Mouse (Mus musculus): Measurements from ENCODE around the gene A4galt.

DNA sequence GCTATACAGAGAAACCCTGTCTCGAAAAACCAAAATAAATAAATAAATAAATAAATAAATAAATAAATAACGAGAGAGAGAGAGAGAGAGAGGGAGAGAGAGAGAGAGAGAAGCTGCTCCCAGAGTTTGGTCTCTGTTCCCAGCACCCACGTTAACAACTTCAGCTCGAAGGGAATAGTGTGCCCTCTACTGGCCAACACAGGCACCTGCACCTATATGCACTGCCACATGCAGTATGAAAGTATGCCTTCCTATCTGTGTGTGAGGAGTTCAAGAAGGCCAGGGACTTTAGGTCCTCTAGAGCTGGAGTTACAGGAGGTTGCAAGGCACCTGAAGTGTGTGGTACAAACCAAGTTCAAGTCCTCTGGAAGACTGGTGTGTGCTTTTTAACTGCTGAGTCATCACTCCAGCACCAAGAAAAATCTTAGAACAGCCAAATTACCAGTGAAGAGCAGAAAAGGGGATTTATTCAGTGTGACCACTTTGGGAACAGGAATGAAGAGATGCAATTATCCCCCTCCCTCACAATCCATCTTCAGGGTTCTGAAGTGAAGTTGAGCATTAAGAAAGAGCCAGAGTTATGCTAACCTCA, 3.7 kb upstream of the A4galt start:
- peak; percentile 33 to 47 (median 47) for TF ChIP-seq CTCF (IDR thresholded peaks at IDR 0.05 in 2 of 3, conservative IDR thresholded peaks at IDR 0.05 in 1 of 3; ENCODE audit: control insufficient read depth in 1 of 3, insufficient read depth in 1 of 3, low read depth in 2 of 3, low read length in 3 of 3, poor library complexity in 1 of 3, severe bottlenecking in 1 of 3)
- no peak for TF ChIP-seq TCF12 (IDR thresholded peaks at IDR 0.05; ENCODE audit: low read depth, low read length)

All from MEL (cell line).